Mouse (Mus musculus) CH12.LX (cell line): ENCODE measurements around the gene Ubtf. TPM values are rescaled to one million over a fixed set of nuclear protein-coding genes. Genes with fewer than 3 reads are reported as not detected.

Experiments
- DNase-seq: peaks from one replicate; pipeline ENCODE4 v3.0.0-alpha.2; 2013; ENCODE audit errors: extremely low read depth
- H3K27ac ChIP-seq: 2 replicates; pipeline ENCODE4 v1.5.1; 2012; ENCODE audit warnings: low read depth, mild to moderate bottlenecking, control low read depth, moderate library complexity; ENCODE audit not compliant: insufficient read depth
- H3K27me3 ChIP-seq: replicated peaks from 2 replicates; pipeline ENCODE3; 2012; ENCODE audit warnings: inconsistent platforms
- H3K36me3 ChIP-seq, 2 experiments: replicated peaks in 1 of 2; 2 replicates each; pipeline versions ENCODE3 to v1.6.1; 2012; ENCODE audit warnings: inconsistent platforms in 1 of 2, low read length in 1 of 2, mild to moderate bottlenecking in 1 of 2, mixed read lengths in 1 of 2, moderate library complexity in 1 of 2; ENCODE audit not compliant: control insufficient read depth in 1 of 2, insufficient read depth in 1 of 2
- H3K4me1 ChIP-seq, 2 experiments: 2 replicates each; pipeline ENCODE4 v1.6.1; 2012; ENCODE audit warnings: inconsistent platforms in 1 of 2, moderate library complexity in 1 of 2; ENCODE audit not compliant: insufficient read depth in 2 of 2, control insufficient read depth in 1 of 2
- H3K4me2 ChIP-seq: 2 replicates; pipeline ENCODE4 v1.6.1; 2012; ENCODE audit warnings: low read depth, mild to moderate bottlenecking, control low read depth; ENCODE audit not compliant: poor library complexity, insufficient read depth, severe bottlenecking
- H3K4me3 ChIP-seq, 3 experiments: fragments of 150-350 bp in 1 of 3; sonication (generic) in 1 of 3; replicated peaks in 1 of 3; 2 replicates each; pipeline versions ENCODE3 to v1.5.1; 2011 to 2012; ENCODE audit warnings: low read depth in 2 of 3, low read length in 2 of 3, mild to moderate bottlenecking in 2 of 3, moderate library complexity in 2 of 3, control low read depth in 1 of 3, improper control_type of control experiment in 1 of 3, inconsistent platforms in 1 of 3, mixed read lengths in 1 of 3; ENCODE audit not compliant: poor library complexity in 1 of 3
- H3K79me2 ChIP-seq: replicated peaks from 2 replicates; pipeline ENCODE4 v1.6.1; 2012; ENCODE audit warnings: mild to moderate bottlenecking, moderate library complexity; ENCODE audit not compliant: control insufficient read depth, poor library complexity, insufficient read depth, severe bottlenecking; ENCODE audit errors: extremely low read depth
- H3K9ac ChIP-seq: 2 replicates; pipeline ENCODE4 v1.6.1; 2012; ENCODE audit warnings: low read depth, mild to moderate bottlenecking, control low read depth, moderate library complexity; ENCODE audit not compliant: insufficient read depth
- H3K9me3 ChIP-seq: replicated peaks from 2 replicates; pipeline ENCODE3; 2012; ENCODE audit warnings: low read length, inconsistent platforms, mixed read lengths
- CHD1 ChIP-seq: IDR thresholded peaks from 2 replicates; pipeline ENCODE4 v1.6.1; 2012; ENCODE audit warnings: low read depth, low read length, improper control_type of control experiment, inconsistent platforms
- CHD2 ChIP-seq: IDR thresholded peaks from 2 replicates; pipeline ENCODE4 v1.6.1; 2011; ENCODE audit warnings: low read length, improper control_type of control experiment
- CTCF ChIP-seq, 2 experiments: IDR thresholded peaks in 1 of 2; conservative IDR thresholded peaks in 1 of 2; 2 replicates each; pipeline ENCODE4 v1.5.1; 2011 to 2012; ENCODE audit warnings: low read depth in 2 of 2, low read length in 2 of 2, improper control_type of control experiment in 1 of 2, inconsistent platforms in 1 of 2, mild to moderate bottlenecking in 1 of 2, moderate library complexity in 1 of 2
- E2F4 ChIP-seq: IDR thresholded peaks from 2 replicates; pipeline ENCODE4 v1.6.1; 2011; ENCODE audit warnings: low read depth, low read length, improper control_type of control experiment; ENCODE audit not compliant: insufficient replicate concordance
- EP300 ChIP-seq: IDR thresholded peaks from 2 replicates; pipeline ENCODE4 v1.6.1; 2011; ENCODE audit warnings: low read length, improper control_type of control experiment
- GABPA ChIP-seq: IDR thresholded peaks from 2 replicates; pipeline ENCODE4 v1.6.1; 2012; ENCODE audit warnings: low read depth, low read length, improper control_type of control experiment, inconsistent platforms; ENCODE audit not compliant: insufficient replicate concordance
- HCFC1 ChIP-seq: IDR thresholded peaks from 2 replicates; pipeline ENCODE4 v1.6.1; 2012; ENCODE audit warnings: low read depth, mild to moderate bottlenecking, inconsistent platforms, low read length, improper control_type of control experiment
- JUN ChIP-seq: IDR thresholded peaks from 2 replicates; pipeline ENCODE4 v1.6.1; 2011; ENCODE audit warnings: low read depth, mild to moderate bottlenecking, low read length, improper control_type of control experiment, moderate library complexity; ENCODE audit not compliant: insufficient read depth
- JUND ChIP-seq: conservative IDR thresholded peaks from 2 replicates; pipeline ENCODE4 v1.6.1; 2011; ENCODE audit warnings: low read depth, low read length, improper control_type of control experiment
- PAX5 ChIP-seq: IDR thresholded peaks from 2 replicates; pipeline ENCODE4 v1.6.1; 2012; ENCODE audit warnings: low read length, inconsistent platforms, mixed read lengths
- POLR2A ChIP-seq: IDR thresholded peaks from 2 replicates; pipeline ENCODE4 v1.6.1; 2011; ENCODE audit warnings: low read depth, mild to moderate bottlenecking, improper control_type of control experiment, low read length
- RAD21 ChIP-seq: IDR thresholded peaks from 2 replicates; pipeline ENCODE4 v1.6.1; 2011; ENCODE audit warnings: low read depth, mild to moderate bottlenecking, low read length, improper control_type of control experiment, moderate library complexity
- SIN3A ChIP-seq: IDR thresholded peaks from 2 replicates; pipeline ENCODE4 v1.6.1; 2012; ENCODE audit warnings: low read length, improper control_type of control experiment, inconsistent platforms
- SMC3 ChIP-seq: IDR thresholded peaks from 2 replicates; pipeline ENCODE4 v1.6.1; 2011; ENCODE audit warnings: low read depth, low read length, improper control_type of control experiment
- TCF12 ChIP-seq: IDR thresholded peaks from 2 replicates; pipeline ENCODE4 v1.6.1; 2014; ENCODE audit warnings: low read depth, mild to moderate bottlenecking, inconsistent platforms, low read length, improper control_type of control experiment
- UBTF ChIP-seq: IDR thresholded peaks from 2 replicates; pipeline ENCODE4 v1.6.1; 2012; ENCODE audit warnings: low read depth, mild to moderate bottlenecking, inconsistent platforms, low read length, improper control_type of control experiment, moderate library complexity
- USF1 ChIP-seq: IDR thresholded peaks from 2 replicates; pipeline ENCODE4 v1.6.1; 2014; ENCODE audit warnings: low read depth, mild to moderate bottlenecking, inconsistent platforms, low read length, improper control_type of control experiment
- USF2 ChIP-seq: conservative IDR thresholded peaks from 2 replicates; pipeline ENCODE4 v1.6.1; 2011; ENCODE audit warnings: low read depth, low read length, improper control_type of control experiment
- ZC3H11A ChIP-seq: IDR thresholded peaks from 2 replicates; pipeline ENCODE4 v1.6.1; 2012; ENCODE audit warnings: low read depth, mild to moderate bottlenecking, inconsistent platforms, low read length, improper control_type of control experiment
- ZMIZ1 ChIP-seq: IDR thresholded peaks from 2 replicates; pipeline ENCODE4 v1.6.1; 2012; ENCODE audit warnings: low read depth, mild to moderate bottlenecking, inconsistent platforms, low read length, improper control_type of control experiment
- dilution Hi-C: fragments of 300-500 bp; cut with MboI; formaldehyde crosslinking; loops from 2 replicates; pipeline ENCODE4 v1.14.3; 2020; ENCODE audit warnings: low sequenced_read_pairs; ENCODE audit not compliant: extremely low pct_unique_long_range_greater_than_20kb, extremely low pct_ligation_motif_present
- in situ Hi-C: fragments of 300-500 bp; cut with MboI; formaldehyde crosslinking; loops from 3 replicates; pipeline ENCODE4 v1.14.3; 2019; ENCODE audit warnings: low sequenced_read_pairs, low pct_ligation_motif_present, low pct_unique_long_range_greater_than_20kb, mixed read lengths
- polyA plus RNA-seq: library from polyadenylated mRNA; unstranded; fragments of >175 nt; gene quantifications from 2 replicates; pipeline ENCODE4 v1.2.1, GENCODE M21; 2012; ENCODE audit warnings: low read depth; ENCODE audit not compliant: insufficient read length
- total RNA-seq, 2 experiments: library from RNA; depleted of rRNA; stranded (reverse); fragments of 300-350 nt in 1 of 2; fragments of >200 nt in 1 of 2; gene quantifications; 2 replicates each; pipeline ENCODE4 v1.2.3; 2012 to 2014

The Ubtf gene
- total and polyA plus RNA-seq, 3 experiments = 89.9 to 126 (median 124) TPM

GRCm38 (mm10) chr11:102331806-102332205, 12.3 kb upstream of the Ubtf start:
- Histone ChIP-seq H3K27ac (no peak overlapping the region), H3K9me3 (peaks cover 7% of the 10 kb centered on the region), H3K4me3 (no peak overlapping the region), H3K36me3 (no peaks in the 10 kb centered on the region), H3K79me2 (no peaks in the 10 kb centered on the region), H3K4me2 (no peak overlapping the region), H3K27me3 (peaks cover 48% of the 10 kb centered on the region), H3K9ac (no peak overlapping the region), H3K4me1 (no peaks in the 10 kb centered on the region)
- DNase-seq = no peak
- TF ChIP-seq UBTF (no peak), ZMIZ1 (no peak), EP300 (no peak), TCF12 (no peak), GABPA (no peak), USF2 (no peak), CHD2 (no peak), CTCF (conservative IDR thresholded peaks at IDR 0.05 in 1 of 2, IDR thresholded peaks at IDR 0.05 in 1 of 2; ENCODE audit: low read depth in 2 of 2, low read length in 2 of 2) (no peak), JUND (no peak), USF1 (no peak), HCFC1 (no peak)
- in situ Hi-C loops (no loop called here), dilution Hi-C loops (no loop called here)

DNA sequence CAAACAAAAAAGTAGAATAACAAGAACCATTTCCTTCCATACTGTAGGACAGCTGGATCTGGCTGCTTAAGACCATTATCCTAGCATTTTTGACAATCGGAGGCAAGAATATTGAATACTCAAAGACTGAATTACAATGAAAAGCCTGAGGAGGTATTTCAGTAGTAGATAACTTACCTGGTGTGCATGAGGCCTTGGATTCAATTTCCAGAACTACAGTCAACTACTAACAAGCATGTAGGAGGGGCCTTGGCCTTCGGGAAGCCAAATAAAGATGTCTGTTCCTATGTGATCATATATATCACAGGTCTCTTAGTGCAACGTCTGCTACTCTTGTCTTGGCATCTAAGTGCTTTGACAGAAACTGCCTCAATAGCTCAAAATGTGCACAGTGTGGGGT, 10.5 kb upstream of the Ubtf start:
- dilution Hi-C loops = no loop called here
- Histone ChIP-seq H3K9me3 (peaks cover 7% of the 10 kb centered on the region), H3K4me1 (no peaks in the 10 kb centered on the region), H3K27me3 (peaks cover 53% of the 10 kb centered on the region), H3K36me3 (no peaks in the 10 kb centered on the region), H3K9ac (no peak overlapping the region), H3K79me2 (no peaks in the 10 kb centered on the region), H3K27ac (no peak overlapping the region), H3K4me2 (no peak overlapping the region), H3K4me3 (no peak overlapping the region)
- no peak for TF ChIP-seq GABPA
- no peak for TF ChIP-seq JUN
- no peak for TF ChIP-seq ZC3H11A
- no peak for TF ChIP-seq SIN3A
- no peak for TF ChIP-seq CHD1
- TF ChIP-seq TCF12 = no peak
- no peak for TF ChIP-seq POLR2A
- TF ChIP-seq E2F4 = no peak
- no peak for TF ChIP-seq EP300
- no peak for TF ChIP-seq JUND
- TF ChIP-seq SMC3 = no peak
- no peak for TF ChIP-seq USF1
- TF ChIP-seq PAX5 = no peak
- no peak for TF ChIP-seq RAD21
- in situ Hi-C loops = no loop called here
- DNase-seq = no peak
